Mouse (Mus musculus) hindbrain, embryonic 12.5 days (tissue): Measurements from ENCODE around the gene Cdrt4. TPM values are rescaled to one million over a fixed set of nuclear protein-coding genes. Genes with fewer than 3 reads are reported as not detected.
A peak's percentile ranks its signal among the peaks of the same experiment; 100 is the strongest.

Experiments
- ATAC-seq: fragments of 200-750 bp; cut with Nextera tagmentation; 2 replicates; pipeline ENCODE4 v1.8.0; 2017; ENCODE audit warnings: moderate TSS enrichment; ENCODE audit not compliant: low FRiP score
- H3K27ac ChIP-seq: fragments of 300-500 bp; sonication (generic); 2 replicates; pipeline ENCODE4 v1.5.1; 2016; ENCODE audit warnings: mild to moderate bottlenecking
- H3K27me3 ChIP-seq: fragments of 300-500 bp; sonication (generic); 2 replicates; pipeline ENCODE4 v1.6.1; 2016; ENCODE audit warnings: mild to moderate bottlenecking
- H3K36me3 ChIP-seq: fragments of 300-500 bp; sonication (generic); 2 replicates; pipeline ENCODE4 v1.6.1; 2016; ENCODE audit warnings: mild to moderate bottlenecking
- H3K4me1 ChIP-seq: fragments of 300-500 bp; sonication (generic); 2 replicates; pipeline ENCODE4 v1.6.1; 2016
- H3K4me2 ChIP-seq: fragments of 300-500 bp; sonication (generic); replicated peaks from 2 replicates; pipeline ENCODE4 v1.6.1; 2016; ENCODE audit warnings: mild to moderate bottlenecking
- H3K4me3 ChIP-seq: fragments of 300-500 bp; sonication (generic); 2 replicates; pipeline ENCODE4 v1.5.1; 2016; ENCODE audit warnings: mild to moderate bottlenecking
- H3K9ac ChIP-seq: fragments of 300-500 bp; sonication (generic); 2 replicates; pipeline ENCODE4 v1.6.1; 2016; ENCODE audit warnings: mild to moderate bottlenecking, moderate library complexity
- H3K9me3 ChIP-seq: fragments of 300-500 bp; sonication (generic); replicated peaks from 2 replicates; pipeline ENCODE4 v1.6.1; 2016; ENCODE audit warnings: mild to moderate bottlenecking
- WGBS: fragments of 180-500 bp; shearing (Covaris S2); methylation state at CpG from one replicate; pipeline ENCODE4 v1.1.7; 2016; 5-methylcytosine and 5-hydroxymethylcytosine counted together
- polyA plus RNA-seq: library from polyadenylated mRNA; unstranded; fragments of >200 nt; fragmentation: Nextera tagmentation; extraction: Ambion mirVana; gene quantifications from 2 replicates; pipeline ENCODE4 v1.2.1, GENCODE M21; 2016

The Cdrt4 gene
- polyA plus RNA-seq, result not detected in 2 replicates

DNA sequence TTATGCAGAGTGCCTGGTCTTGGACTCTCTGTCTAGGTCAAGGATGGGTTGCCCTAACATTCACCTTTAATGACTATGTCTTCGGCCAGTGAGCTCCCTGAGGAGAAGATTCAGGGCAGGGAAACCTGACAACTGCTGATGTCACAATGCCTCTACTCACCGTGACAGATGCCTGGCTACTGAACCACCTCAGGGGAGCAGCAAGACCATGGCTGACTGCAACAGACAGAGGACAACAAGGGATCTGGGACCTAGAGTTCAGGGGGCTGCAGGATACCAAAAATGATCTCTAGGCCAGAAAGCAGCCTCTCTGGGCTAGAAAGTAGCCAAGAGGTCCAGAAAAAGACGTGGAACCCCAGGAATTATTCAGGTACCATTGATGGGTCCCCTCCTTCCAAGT, at the start of gene Cdrt4:
Gene Cdrt4, plus strand, starts transcription at position 182 of the 400 bp plus-strand sequence.
- no peak for ATAC-seq
- no peak within 1 kb of the TSS for H3K9ac ChIP-seq
- H3K27ac ChIP-seq, result no peak within 1 kb of the TSS
- no peak within 1 kb of the TSS for H3K4me3 ChIP-seq
- H3K36me3 ChIP-seq, result no peaks in the 10 kb centered on the region
- H3K4me1 ChIP-seq, result no peaks in the 10 kb centered on the region
- H3K27me3 ChIP-seq, result no peaks in the 10 kb centered on the region
- H3K9me3 ChIP-seq, result peaks cover 7% of the 10 kb centered on the region; the same call in 1 of the 2 replicates
- no peak within 1 kb of the TSS for H3K4me2 ChIP-seq
- 87% methylated on average over 3 of the region's 3 CpGs for WGBS

DNA sequence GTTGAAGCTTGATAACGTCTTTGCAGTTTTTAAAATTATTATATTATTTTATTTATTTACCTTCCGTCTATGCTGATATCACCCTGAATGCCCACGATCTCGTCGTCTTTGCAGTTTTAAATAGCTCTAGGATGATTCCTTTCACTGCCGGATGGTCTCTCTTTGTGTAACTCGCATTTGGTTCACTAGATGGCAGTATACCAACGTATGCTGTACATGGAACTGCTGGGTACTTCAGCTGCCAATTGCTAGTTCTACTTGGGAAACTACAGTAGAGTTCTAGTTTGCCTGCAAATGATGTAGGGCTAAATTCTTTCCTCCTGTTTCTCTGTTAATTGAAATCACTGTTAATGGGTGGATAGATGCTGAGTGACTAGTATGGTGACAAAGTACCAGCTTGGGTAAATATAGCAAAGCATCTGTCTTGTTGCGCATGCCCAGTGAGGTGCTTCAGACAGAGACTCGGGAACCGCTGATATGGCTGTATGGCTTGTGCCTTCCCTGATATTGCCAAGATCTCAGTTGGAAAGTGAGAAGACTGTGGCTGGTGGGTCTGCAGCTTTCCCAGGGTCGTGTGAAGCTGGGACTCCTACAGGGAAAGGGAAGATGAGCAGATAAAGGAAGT, 49.2 kb upstream of the Cdrt4 start:
- Histone ChIP-seq H3K27me3 (no peaks in the 10 kb centered on the region), H3K36me3 (no peaks in the 10 kb centered on the region; the same call in 1 of the 2 replicates), H3K4me2 (no peak overlapping the region), H3K9me3 (no peaks in the 10 kb centered on the region), H3K27ac (no peak overlapping the region), H3K4me3 (no peak overlapping the region), H3K9ac (no peak overlapping the region), H3K4me1 (no peaks in the 10 kb centered on the region)
- 39% methylated on average over 12 of the region's 12 CpGs for WGBS
- ATAC-seq, result 0 out of 2 replicates have a peak, but pooled peaks have one; percentile 58

DNA sequence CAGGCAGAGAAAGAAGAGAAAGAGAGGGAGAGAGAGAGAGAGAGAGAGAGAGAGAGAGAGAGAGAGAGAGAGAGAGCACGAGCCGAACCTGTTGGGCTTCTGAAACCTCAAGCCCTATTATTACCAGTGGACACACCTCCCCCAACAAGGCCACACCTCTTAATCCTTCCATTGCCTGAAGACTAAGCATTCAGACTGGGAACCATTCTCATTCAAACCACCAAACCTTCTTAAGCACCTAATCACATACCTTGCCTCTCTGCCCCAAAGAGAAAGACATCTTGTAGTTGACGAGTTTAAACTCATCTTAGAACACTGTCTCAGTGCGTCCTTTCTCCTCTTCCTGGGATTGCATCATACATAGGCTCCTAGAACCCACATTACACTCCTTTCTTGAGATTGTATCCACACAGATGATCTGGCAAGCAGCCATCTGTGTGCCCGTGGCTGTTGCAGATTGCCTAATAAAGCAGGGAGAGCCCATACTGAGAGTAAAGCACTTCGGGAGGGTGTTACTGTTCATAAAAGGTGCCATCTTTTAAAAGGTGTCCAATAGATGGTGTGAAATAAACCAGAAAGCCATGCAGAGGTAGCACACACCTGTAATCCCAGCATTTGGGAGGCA, 47.0 kb upstream of the Cdrt4 start:
- Histone ChIP-seq H3K4me1 (no peaks in the 10 kb centered on the region), H3K9me3 (no peaks in the 10 kb centered on the region), H3K36me3 (no peaks in the 10 kb centered on the region), H3K27me3 (no peaks in the 10 kb centered on the region), H3K4me3 (no peak overlapping the region), H3K27ac (no peak overlapping the region), H3K9ac (no peak overlapping the region), H3K4me2 (no peak overlapping the region)
- 69% methylated on average over 6 of the region's 6 CpGs for WGBS
- ATAC-seq, result no peak

DNA sequence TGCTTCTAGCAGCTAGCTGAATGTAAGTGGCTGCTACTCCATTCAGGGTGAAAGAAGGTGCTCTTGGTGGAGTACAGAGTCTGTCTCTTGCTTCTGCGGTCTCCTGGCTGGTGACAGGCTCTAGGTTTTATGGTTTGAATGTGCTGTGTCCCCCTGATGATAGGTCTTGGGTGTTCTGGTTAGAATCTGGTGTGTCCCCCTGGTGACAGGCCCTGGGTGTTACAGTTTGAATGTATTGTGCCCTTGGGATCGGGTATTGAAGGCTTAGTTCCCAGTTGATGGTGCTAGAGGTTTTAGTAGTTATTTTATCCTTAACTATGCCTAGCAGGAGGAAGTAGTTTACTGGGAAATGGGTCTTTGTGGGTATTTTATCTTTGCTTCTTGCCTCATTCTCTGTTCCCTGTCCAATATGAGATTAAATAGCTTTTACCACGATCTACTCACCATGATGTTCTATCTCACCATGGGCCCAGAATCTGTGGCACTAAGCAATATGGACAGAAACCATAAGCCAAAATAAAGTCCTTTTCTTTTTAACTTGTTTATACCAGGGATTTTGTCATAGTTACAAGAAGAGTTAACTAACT, 41.2 kb upstream of the Cdrt4 start:
- H3K4me1 ChIP-seq, result peaks cover 5% of the 10 kb centered on the region; the same call in 1 of the 2 replicates
- no peaks in the 10 kb centered on the region for H3K9me3 ChIP-seq
- no peak overlapping the region for H3K27ac ChIP-seq
- H3K27me3 ChIP-seq, result no peaks in the 10 kb centered on the region
- no peak for ATAC-seq
- no peak overlapping the region for H3K4me2 ChIP-seq
- no peak overlapping the region for H3K4me3 ChIP-seq
- no peak overlapping the region for H3K9ac ChIP-seq
- H3K36me3 ChIP-seq, result no peaks in the 10 kb centered on the region
- WGBS, result 81% methylated on average over 3 of the region's 3 CpGs

DNA sequence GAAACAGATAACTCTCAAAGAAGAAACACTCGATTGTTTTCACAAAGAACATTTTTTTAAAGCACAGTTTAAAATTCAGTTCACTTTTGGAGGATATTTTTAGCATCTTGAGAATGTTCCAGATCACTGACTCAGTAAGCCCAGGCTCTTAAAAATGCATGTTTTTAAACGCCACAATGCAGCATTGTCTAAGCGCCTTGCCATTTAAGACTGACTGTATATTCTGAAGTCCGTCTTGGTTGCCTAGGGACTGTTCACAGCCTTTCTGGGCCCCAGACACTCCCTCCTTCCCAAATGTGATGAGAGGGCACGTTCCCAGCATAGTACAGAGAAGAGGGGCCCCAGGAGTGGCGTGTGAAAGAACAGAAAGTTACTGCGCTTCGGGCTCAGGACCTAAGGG, 39.6 kb upstream of the Cdrt4 start:
- 37% methylated on average over 8 of the region's 8 CpGs for WGBS
- Histone ChIP-seq H3K4me3 (no peak overlapping the region), H3K4me2 (no peak overlapping the region), H3K27ac (peak overlapping the region; percentile 41; the same call in 1 of the 2 replicates), H3K4me1 (peaks cover 5% of the 10 kb centered on the region; the same call in 1 of the 2 replicates), H3K9ac (no peak overlapping the region), H3K9me3 (no peaks in the 10 kb centered on the region), H3K27me3 (no peaks in the 10 kb centered on the region), H3K36me3 (no peaks in the 10 kb centered on the region)
- peak; percentile 77 for ATAC-seq

DNA sequence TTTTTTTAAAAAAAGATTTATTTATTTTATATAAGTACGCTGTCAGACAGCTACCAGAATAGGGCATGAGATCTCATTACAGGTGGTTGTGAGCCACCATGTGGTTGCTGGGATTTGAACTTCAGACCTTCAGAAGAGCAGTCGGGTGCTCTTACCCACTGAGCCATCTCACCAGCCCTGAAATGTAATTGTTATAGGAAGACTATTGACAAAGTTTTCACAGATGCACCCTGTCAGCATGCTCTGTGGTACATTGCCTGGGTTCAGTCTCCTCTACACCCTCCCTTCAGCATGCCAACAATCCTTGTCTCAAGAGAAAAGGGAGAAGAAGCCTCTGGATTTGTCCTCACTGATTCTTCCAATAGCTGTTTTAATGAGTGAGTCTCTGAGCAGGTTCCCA, 37.9 kb upstream of the Cdrt4 start:
- no peaks in the 10 kb centered on the region for H3K9me3 ChIP-seq
- H3K9ac ChIP-seq, result no peak overlapping the region
- H3K27me3 ChIP-seq, result no peaks in the 10 kb centered on the region
- no peak overlapping the region for H3K4me2 ChIP-seq
- H3K36me3 ChIP-seq, result no peaks in the 10 kb centered on the region
- peaks cover 5% of the 10 kb centered on the region; the same call in 1 of the 2 replicates for H3K4me1 ChIP-seq
- 89% methylated on average over 2 of the region's 2 CpGs for WGBS
- H3K27ac ChIP-seq, result no peak overlapping the region
- ATAC-seq, result no peak
- no peak overlapping the region for H3K4me3 ChIP-seq

DNA sequence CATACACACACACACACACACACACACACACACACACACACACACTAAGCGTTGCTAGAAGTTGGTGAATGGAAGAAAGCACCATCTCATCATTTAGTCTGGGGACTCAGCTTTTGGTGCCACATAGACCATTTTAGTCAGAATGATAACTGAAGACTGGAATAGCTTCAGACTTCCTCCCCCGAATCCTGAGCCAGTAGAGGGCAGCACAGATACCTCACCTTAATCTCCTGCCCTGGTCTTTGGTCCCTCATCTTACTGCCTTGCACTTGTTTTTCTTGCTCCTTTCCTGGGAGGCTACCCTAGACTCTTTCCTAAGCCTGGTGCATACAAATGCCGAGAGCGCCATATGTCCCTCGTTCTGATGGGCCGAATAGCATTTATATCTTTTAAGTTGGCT, 36.5 kb upstream of the Cdrt4 start:
- Histone ChIP-seq H3K27ac (no peak overlapping the region), H3K4me3 (no peak overlapping the region), H3K4me2 (no peak overlapping the region), H3K9me3 (0 out of 2 replicates have a peak, but pooled peaks cover 5% of the 10 kb centered on the region), H3K9ac (no peak overlapping the region), H3K36me3 (no peaks in the 10 kb centered on the region), H3K4me1 (peaks cover 5% of the 10 kb centered on the region; the same call in 1 of the 2 replicates), H3K27me3 (no peaks in the 10 kb centered on the region)
- ATAC-seq, result no peak
- WGBS, result 64% methylated on average over 6 of the region's 6 CpGs

DNA sequence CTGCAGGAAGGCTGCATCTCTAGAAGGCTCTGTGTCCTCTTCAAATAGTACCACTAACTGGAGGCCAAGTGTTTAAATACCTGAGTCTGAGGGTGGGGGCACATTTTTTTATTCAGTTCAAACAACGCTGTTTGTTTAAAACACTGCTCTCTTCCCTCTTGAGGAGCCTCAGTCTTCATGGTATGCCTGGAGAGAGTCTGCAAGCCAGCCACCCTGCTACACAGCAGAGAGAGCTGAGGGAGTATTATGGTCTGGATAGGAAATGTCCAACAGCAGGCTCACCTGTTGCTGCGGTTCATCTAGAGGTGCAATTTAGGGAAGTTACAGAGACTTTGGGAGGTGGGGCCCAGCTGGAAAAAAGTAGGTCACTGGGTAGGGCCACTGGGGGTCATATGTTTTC, 35.5 kb upstream of the Cdrt4 start:
- H3K4me1 ChIP-seq, result peaks cover 5% of the 10 kb centered on the region; the same call in 1 of the 2 replicates
- WGBS, result 91% methylated on average over 2 of the region's 2 CpGs
- no peaks in the 10 kb centered on the region for H3K36me3 ChIP-seq
- 0 out of 2 replicates have a peak, but pooled peaks cover 6% of the 10 kb centered on the region for H3K9me3 ChIP-seq
- no peak overlapping the region for H3K9ac ChIP-seq
- ATAC-seq, result no peak
- H3K27me3 ChIP-seq, result no peaks in the 10 kb centered on the region
- H3K4me3 ChIP-seq, result no peak overlapping the region
- H3K27ac ChIP-seq, result no peak overlapping the region
- no peak overlapping the region for H3K4me2 ChIP-seq

DNA sequence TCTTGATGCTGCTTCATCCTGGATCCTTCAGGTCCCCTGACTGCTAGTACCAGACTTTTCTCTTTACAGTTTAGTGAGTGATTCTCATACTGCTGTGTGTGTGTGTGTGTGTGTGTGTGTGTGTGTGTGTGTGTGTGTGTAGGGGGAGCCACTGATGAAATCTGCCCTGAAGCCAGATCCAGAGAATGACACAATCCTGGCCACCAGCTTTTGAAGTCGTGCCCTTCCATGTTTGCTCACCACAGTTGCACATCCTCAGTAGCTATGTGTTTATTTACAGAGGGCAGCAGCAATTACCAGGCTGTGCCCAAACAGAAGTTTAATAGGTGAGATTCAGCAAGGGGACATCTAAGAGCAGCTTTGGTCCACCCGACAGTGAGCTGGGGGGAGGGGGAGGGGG, 34.2 kb upstream of the Cdrt4 start:
- Histone ChIP-seq H3K27ac (no peak overlapping the region), H3K9ac (no peak overlapping the region), H3K36me3 (no peaks in the 10 kb centered on the region), H3K4me1 (peaks cover 5% of the 10 kb centered on the region; the same call in 1 of the 2 replicates), H3K9me3 (0 out of 2 replicates have a peak, but pooled peaks cover 6% of the 10 kb centered on the region), H3K4me3 (no peak overlapping the region), H3K27me3 (no peaks in the 10 kb centered on the region), H3K4me2 (no peak overlapping the region)
- WGBS, result 38% methylated on average over 2 of the region's 2 CpGs
- ATAC-seq, result no peak

DNA sequence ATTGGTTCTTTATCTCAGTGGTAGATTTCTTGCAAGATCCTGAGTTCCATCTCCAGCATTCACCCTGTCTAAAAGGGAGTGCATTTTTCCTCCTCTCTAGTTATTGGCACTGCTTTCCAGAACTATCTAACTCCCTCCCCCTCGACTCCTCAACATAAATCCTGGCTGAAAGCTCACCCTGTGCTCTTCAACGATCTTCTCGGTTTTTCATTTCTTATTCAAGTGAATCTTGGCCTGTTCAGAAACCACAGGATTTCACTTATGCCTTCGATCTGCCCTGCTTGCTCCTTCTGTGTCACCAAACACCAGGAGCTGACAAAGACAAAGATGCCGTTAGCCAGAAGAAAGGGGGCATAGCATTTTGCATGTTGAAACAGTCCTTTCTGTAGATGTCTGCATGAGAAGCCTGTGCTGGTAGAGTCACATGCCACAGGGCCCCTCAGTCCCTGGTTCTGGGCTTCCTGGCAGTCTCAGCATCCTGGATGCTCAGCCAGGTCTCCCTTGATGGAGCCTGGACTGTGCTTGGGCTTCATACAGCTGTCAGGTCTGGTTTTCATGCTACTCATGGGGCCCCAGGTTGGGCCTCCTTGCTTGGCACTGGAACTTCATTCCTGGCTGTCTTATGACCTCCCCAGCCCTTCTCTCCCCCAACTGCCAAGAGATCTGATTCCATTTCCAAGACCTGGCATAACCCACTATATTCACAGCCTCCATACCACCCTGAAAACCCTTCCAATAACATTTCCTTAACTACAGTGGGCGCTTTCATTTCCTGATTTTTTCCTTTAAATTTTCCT, 30.8 kb upstream of the Cdrt4 start:
- no peak overlapping the region for H3K4me3 ChIP-seq

DNA sequence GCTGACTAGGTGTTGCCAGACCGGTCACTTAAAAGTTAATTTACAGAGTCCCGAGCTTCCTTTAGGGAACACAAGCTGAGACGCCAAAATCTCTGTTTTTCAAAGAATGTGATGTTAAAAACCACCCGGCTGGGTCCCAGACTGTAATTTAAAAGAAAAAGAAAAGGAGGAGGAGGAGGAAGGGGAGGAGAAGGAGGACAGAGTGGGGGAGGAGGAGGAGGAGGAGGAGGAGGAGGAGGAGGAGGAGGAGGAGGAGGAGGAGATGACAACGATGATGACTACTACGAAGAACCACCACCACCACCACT, 30.3 kb upstream of the Cdrt4 start:
- H3K27ac ChIP-seq, result 0 out of 2 replicates have a peak overlapping the region, but pooled peaks have one; percentile 44

More for the DNA sequence above, 30.8 kb upstream of the Cdrt4 start:
- Histone ChIP-seq H3K4me1 (peaks cover 5% of the 10 kb centered on the region; the same call in 1 of the 2 replicates), H3K27me3 (no peaks in the 10 kb centered on the region), H3K9me3 (0 out of 2 replicates have a peak, but pooled peaks cover 6% of the 10 kb centered on the region), H3K9ac (no peak overlapping the region), H3K4me2 (peak overlapping the region; percentile 44; the same call in 1 of the 2 replicates), H3K27ac (0 out of 2 replicates have a peak overlapping the region, but pooled peaks have one; percentile 44), H3K36me3 (no peaks in the 10 kb centered on the region)
- 65% methylated on average over 6 of the region's 6 CpGs for WGBS
- ATAC-seq, result no peak

More for the DNA sequence above, 30.3 kb upstream of the Cdrt4 start:
- peak overlapping the region; percentile 29 for H3K4me3 ChIP-seq
- H3K9ac ChIP-seq, result no peak overlapping the region
- H3K4me1 ChIP-seq, result peaks cover 5% of the 10 kb centered on the region; the same call in 1 of the 2 replicates
- H3K27me3 ChIP-seq, result no peaks in the 10 kb centered on the region
- WGBS, result 28% methylated on average over 6 of the region's 6 CpGs
- H3K4me2 ChIP-seq, result peak overlapping the region; percentile 44
- no peaks in the 10 kb centered on the region for H3K36me3 ChIP-seq
- no peak for ATAC-seq
- H3K9me3 ChIP-seq, result 0 out of 2 replicates have a peak, but pooled peaks cover 6% of the 10 kb centered on the region
